Mouse (Mus musculus) liver, adult 2 months (tissue): ENCODE measurements around the gene Aqr. TPM values are rescaled to one million over a fixed set of nuclear protein-coding genes. Genes with fewer than 3 reads are reported as not detected.

Experiments
- DNase-seq: peaks from one replicate; pipeline ENCODE4 v3.0.0-alpha.2; 2011; ENCODE audit warnings: low read depth, low spot score; ENCODE audit errors: extremely low read depth
- H3K27ac ChIP-seq: fragments of 200-500 bp; replicated peaks from 2 replicates; pipeline ENCODE4 v1.5.1; 2012; ENCODE audit warnings: low read depth, mild to moderate bottlenecking, control low read depth, inconsistent platforms, low read length; ENCODE audit not compliant: insufficient read depth
- H3K27me3 ChIP-seq: fragments of 200-500 bp; 2 replicates; pipeline ENCODE4 v1.6.1; 2012; ENCODE audit warnings: mild to moderate bottlenecking, moderate library complexity, low read length, inconsistent platforms; ENCODE audit not compliant: control insufficient read depth, insufficient read depth
- H3K36me3 ChIP-seq: fragments of 200-500 bp; 2 replicates; pipeline ENCODE4 v1.6.1; 2012; ENCODE audit warnings: low read length, inconsistent platforms; ENCODE audit not compliant: control insufficient read depth, insufficient read depth
- H3K4me1 ChIP-seq: fragments of 200-500 bp; 2 replicates; pipeline ENCODE4 v1.6.1; 2011; ENCODE audit warnings: low read length; ENCODE audit not compliant: control insufficient read depth, insufficient read depth
- H3K4me3 ChIP-seq: fragments of 200-500 bp; 2 replicates; pipeline ENCODE4 v1.5.1; 2011; ENCODE audit warnings: low read depth, mild to moderate bottlenecking, control low read depth, low read length, moderate library complexity; ENCODE audit not compliant: insufficient read depth
- H3K79me2 ChIP-seq: fragments of 200-500 bp; 2 replicates; pipeline ENCODE4 v1.6.1; 2012; ENCODE audit warnings: inconsistent platforms, mild to moderate bottlenecking, low read length, moderate library complexity; ENCODE audit not compliant: control insufficient read depth, insufficient read depth
- H3K9ac ChIP-seq: fragments of 200-500 bp; 2 replicates; pipeline ENCODE4 v1.6.1; 2012; ENCODE audit warnings: low read depth, mild to moderate bottlenecking, control low read depth, inconsistent platforms, low read length
- CTCF ChIP-seq: fragments of 200-500 bp; IDR thresholded peaks from 2 replicates; pipeline ENCODE4 v1.5.1; 2011; ENCODE audit warnings: low read depth, low read length, control low read depth
- POLR2A ChIP-seq: fragments of 200-500 bp; IDR thresholded peaks from 2 replicates; pipeline ENCODE4 v1.6.1; 2011; ENCODE audit warnings: low read length, control low read depth; ENCODE audit not compliant: insufficient read depth; ENCODE audit errors: extremely low read depth
- WGBS: fragments of 180-500 bp; shearing (Covaris S2); methylation state at CpG from one replicate; pipeline ENCODE4 v1.1.7; 2018; 5-methylcytosine and 5-hydroxymethylcytosine counted together
- polyA plus RNA-seq: library from polyadenylated mRNA; depleted of rRNA; stranded (reverse); fragments of >200 nt; gene quantifications from 2 replicates; pipeline ENCODE4 v1.2.3, GENCODE M21; 2012
- total RNA-seq: library from RNA; depleted of rRNA; stranded (reverse); fragments of >200 nt; gene quantifications from 2 replicates; pipeline ENCODE4 v1.2.3, GENCODE M21; 2014

Aqr gene
- total and polyA plus RNA-seq, 2 experiments: 8.5 to 11.9 TPM

GRCm38 (mm10) chr2:114145315-114145801 is 41.5 kb downstream of the Aqr start:
- peaks cover 62% of the 10 kb centered on the region for H3K36me3 ChIP-seq

GRCm38 (mm10) chr2:114144915-114145314 is 41.9 kb downstream of the Aqr start:
- Histone ChIP-seq H3K36me3 (peaks cover 61% of the 10 kb centered on the region), H3K79me2 (no peaks in the 10 kb centered on the region), H3K27me3 (no peaks in the 10 kb centered on the region), H3K4me3 (no peak overlapping the region), H3K4me1 (no peaks in the 10 kb centered on the region), H3K27ac (no peak overlapping the region), H3K9ac (no peak overlapping the region)
- TF ChIP-seq POLR2A: no peak
- no peak for TF ChIP-seq CTCF
- DNase-seq: no peak
- 90% methylated on average over 5 of the region's 5 CpGs for WGBS

More at GRCm38 (mm10) chr2:114145315-114145801, 41.5 kb downstream of the Aqr start:
- Histone ChIP-seq H3K27ac (no peak overlapping the region), H3K4me3 (no peak overlapping the region), H3K4me1 (no peaks in the 10 kb centered on the region), H3K9ac (no peak overlapping the region), H3K79me2 (no peaks in the 10 kb centered on the region), H3K27me3 (no peaks in the 10 kb centered on the region)
- TF ChIP-seq POLR2A (no peak), CTCF (peak; percentile 53)
- DNase-seq: peak; percentile 58
- WGBS: 83% methylated on average over 6 of the region's 6 CpGs

- no peaks in the 10 kb centered on the region for H3K27me3 ChIP-seq
- no peaks in the 10 kb centered on the region for H3K4me1 ChIP-seq
- WGBS: 94% methylated on average over 6 of the region's 6 CpGs
- no peak for DNase-seq
- TF ChIP-seq POLR2A: no peak
- no peak for TF ChIP-seq CTCF
- H3K79me2 ChIP-seq: no peaks in the 10 kb centered on the region
- no peak overlapping the region for H3K4me3 ChIP-seq
- H3K27ac ChIP-seq: no peak overlapping the region
- H3K9ac ChIP-seq: no peak overlapping the region
- peaks cover 58% of the 10 kb centered on the region for H3K36me3 ChIP-seq
Observed at GRCm38 (mm10) chr2:114143842-114144241, 43.0 kb downstream of the Aqr start.

GRCm38 (mm10) chr2:114136755-114137154 is 50.1 kb downstream of the Aqr start:
- no peak overlapping the region for H3K9ac ChIP-seq
- no peak overlapping the region for H3K4me3 ChIP-seq
- no peaks in the 10 kb centered on the region for H3K27me3 ChIP-seq
- no peak overlapping the region for H3K27ac ChIP-seq
- WGBS: 93% methylated on average over 9 of the region's 9 CpGs
- H3K4me1 ChIP-seq: no peaks in the 10 kb centered on the region
- TF ChIP-seq POLR2A: no peak
- TF ChIP-seq CTCF: no peak
- DNase-seq: no peak
- no peaks in the 10 kb centered on the region for H3K79me2 ChIP-seq
- peaks cover 44% of the 10 kb centered on the region for H3K36me3 ChIP-seq

GRCm38 (mm10) chr2:114135777-114136176 is 51.0 kb downstream of the Aqr start:
- Histone ChIP-seq H3K4me1 (no peaks in the 10 kb centered on the region), H3K4me3 (no peak overlapping the region), H3K9ac (no peak overlapping the region), H3K36me3 (peaks cover 46% of the 10 kb centered on the region), H3K27me3 (no peaks in the 10 kb centered on the region), H3K27ac (no peak overlapping the region), H3K79me2 (no peaks in the 10 kb centered on the region)
- no peak for TF ChIP-seq POLR2A
- TF ChIP-seq CTCF: no peak
- DNase-seq: no peak
- WGBS: 87% methylated on average over 2 of the region's 2 CpGs

- no peak overlapping the region for H3K27ac ChIP-seq
- no peaks in the 10 kb centered on the region for H3K4me1 ChIP-seq
- DNase-seq: no peak
- no peak overlapping the region for H3K9ac ChIP-seq
- WGBS: 94% methylated on average over 4 of the region's 4 CpGs
- H3K4me3 ChIP-seq: no peak overlapping the region
- TF ChIP-seq POLR2A (no peak), CTCF (no peak)
- H3K79me2 ChIP-seq: no peaks in the 10 kb centered on the region
- peaks cover 47% of the 10 kb centered on the region for H3K36me3 ChIP-seq
- no peaks in the 10 kb centered on the region for H3K27me3 ChIP-seq
Observed at GRCm38 (mm10) chr2:114133355-114133754, 53.5 kb downstream of the Aqr start.
